Mouse (Mus musculus): ENCODE results near the gene Gm49721.
"Not testable (repeated sequence)": the region's sequence is repeated elsewhere in the genome, so short reads cannot be mapped to it uniquely, and the experiment has no call there.

Gm49721 gene

GRCm38 (mm10) chr17:7084523-7084922 is 105.8 kb downstream of the Gm49721 start:
- not testable (repeated sequence) for DNase-seq

- DNase-seq: not testable (repeated sequence)
Measured at GRCm38 (mm10) chr17:7085469-7086168, 106.9 kb downstream of the Gm49721 start.

- not testable (repeated sequence) for DNase-seq
Measured at GRCm38 (mm10) chr17:7086836-7087235, 108.1 kb downstream of the Gm49721 start.

All from kidney, postnatal 36 days (tissue).